Mouse (Mus musculus) olfactory bulb, adult 2 months (tissue): ENCODE measurements around the gene Enah.

Source experiments
- CTCF ChIP-seq: fragments of 200-500 bp; IDR thresholded peaks from 2 replicates; pipeline ENCODE4 v1.5.1; 2012; ENCODE audit warnings: low read depth, mild to moderate bottlenecking, low read length, moderate library complexity; ENCODE audit not compliant: insufficient read depth
- POLR2A ChIP-seq: fragments of 200-500 bp; IDR thresholded peaks from 2 replicates; pipeline ENCODE4 v1.6.1; 2012; ENCODE audit warnings: mild to moderate bottlenecking, low read depth, low read length, moderate library complexity; ENCODE audit not compliant: insufficient read depth

DNA sequence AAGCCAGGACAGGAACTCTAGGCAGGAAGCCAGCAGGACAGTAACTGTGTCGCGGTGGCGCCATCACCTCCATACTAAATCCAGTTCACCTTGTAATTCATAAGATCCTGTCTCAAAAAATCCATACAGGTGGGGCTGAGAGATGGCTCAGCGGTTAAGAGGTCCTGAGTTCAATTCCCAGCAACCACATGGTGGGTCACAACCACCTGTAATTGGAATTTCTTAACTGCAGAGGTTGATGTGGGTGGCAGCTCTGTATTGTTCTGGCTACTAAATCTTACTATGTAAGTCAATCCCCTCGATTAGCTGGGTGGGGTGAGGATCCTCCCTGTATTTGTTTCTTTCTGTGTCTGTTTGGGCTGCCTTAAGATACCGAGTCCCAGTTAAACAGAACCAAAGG, 11.3 kb upstream of the Enah start:
- TF ChIP-seq CTCF (no peak), POLR2A (no peak)
